Mouse (Mus musculus): ENCODE data around the gene Ube2c. TPM values are rescaled to one million over a fixed set of nuclear protein-coding genes. Genes with fewer than 3 reads are reported as not detected.
A peak's percentile ranks its signal among the peaks of the same experiment; 100 is the strongest.
"Not testable (repeated sequence)": the region's sequence is repeated elsewhere in the genome, so short reads cannot be mapped to it uniquely, and the experiment has no call there.

Ube2c gene
- total and polyA plus RNA-seq, 3 experiments: 2.5 to 9.1 (median 5.2) TPM

DNA sequence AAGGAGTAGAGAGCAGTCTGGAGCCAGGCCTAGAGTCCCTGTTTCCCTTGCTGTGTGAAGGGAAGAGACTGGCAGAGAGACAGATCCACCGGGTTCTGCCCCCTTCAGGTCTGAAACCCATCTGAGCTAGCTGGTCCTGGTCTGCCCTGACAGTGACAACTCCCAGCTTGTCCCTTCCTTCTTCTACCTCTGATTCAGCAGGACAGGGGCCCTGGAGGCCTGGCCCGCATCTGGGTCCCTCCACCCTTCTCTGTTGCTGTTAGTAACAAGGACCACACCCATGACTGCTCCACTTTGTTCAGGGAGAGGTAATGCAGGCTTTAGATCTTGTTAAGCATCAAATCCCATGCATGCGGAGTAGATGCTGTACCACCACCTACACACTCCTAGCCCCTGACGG, 18.7 kb downstream of the Ube2c start:
- DNase-seq: no peak

DNA sequence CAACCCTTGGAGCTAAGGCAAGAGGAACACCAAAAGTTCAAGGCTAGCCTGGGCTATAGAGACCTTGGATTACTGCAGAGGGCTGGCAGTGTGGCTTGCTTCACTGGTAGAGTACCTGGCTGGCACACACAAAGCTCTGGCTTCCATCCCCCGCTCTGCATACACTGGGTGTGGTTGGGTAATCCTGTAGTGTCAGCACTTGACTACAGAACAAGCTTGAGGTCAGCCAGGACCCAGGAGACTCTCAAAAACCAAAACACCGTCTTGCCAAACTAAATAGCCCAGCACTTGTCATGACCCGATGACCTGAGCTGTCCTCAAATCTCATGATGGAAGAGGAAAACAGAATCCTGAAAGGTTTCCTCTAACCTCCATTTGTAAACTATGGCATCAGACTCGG, 20.8 kb downstream of the Ube2c start:
- peak; percentile 60 for DNase-seq

- no peak for DNase-seq
Measured at GRCm38 (mm10) chr2:164791841-164792261, 22.2 kb downstream of the Ube2c start.

GRCm38 (mm10) chr2:164792400-164793190, 22.9 kb downstream of the Ube2c start:
- DNase-seq: peak; percentile 72

DNA sequence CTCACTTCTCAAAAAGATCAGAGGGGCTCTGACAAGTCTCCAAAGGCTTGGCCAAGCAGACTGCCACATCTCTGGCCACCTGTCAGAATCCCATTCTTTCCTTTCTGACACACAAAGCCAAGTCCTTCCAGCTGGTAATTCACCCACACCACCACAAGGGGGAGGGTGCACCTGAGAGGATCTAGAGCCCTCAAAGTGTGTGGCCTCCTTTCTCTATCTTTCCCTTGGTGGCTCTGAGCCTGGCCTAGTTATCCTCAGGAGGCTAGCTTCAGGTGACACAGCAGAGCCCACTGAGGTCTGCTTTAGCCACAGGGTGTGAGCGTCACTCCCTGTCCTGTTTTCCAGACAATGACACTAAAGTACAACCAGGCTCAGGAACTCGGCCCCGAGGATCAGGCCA, 23.5 kb downstream of the Ube2c start:
- DNase-seq: peak; percentile 73

GRCm38 (mm10) chr2:164793772-164794171, 24.1 kb downstream of the Ube2c start:
- no peak for DNase-seq

DNA sequence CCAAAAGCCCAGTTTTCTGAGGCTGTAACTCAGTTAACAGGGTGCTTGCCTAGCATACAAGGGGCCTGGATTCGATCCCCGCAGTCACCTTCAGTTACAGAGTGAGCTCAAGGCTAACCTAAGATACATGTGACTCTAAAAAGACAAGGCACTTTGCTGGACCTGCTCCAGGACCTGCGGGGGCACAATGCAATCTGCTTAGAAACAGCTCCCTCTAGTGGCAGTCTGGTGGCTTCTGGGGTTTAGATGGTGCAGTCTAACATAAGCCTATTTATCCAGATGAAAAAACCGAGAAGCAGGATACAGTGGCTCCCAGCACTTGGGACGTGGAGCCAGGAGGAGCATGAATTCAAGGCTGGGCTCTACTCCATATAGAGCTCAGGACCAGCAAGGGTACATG, 24.6 kb downstream of the Ube2c start:
- peak; percentile 91 for DNase-seq

- DNase-seq: peak; percentile 63
Measured at GRCm38 (mm10) chr2:164795868-164796267, 26.2 kb downstream of the Ube2c start.

DNA sequence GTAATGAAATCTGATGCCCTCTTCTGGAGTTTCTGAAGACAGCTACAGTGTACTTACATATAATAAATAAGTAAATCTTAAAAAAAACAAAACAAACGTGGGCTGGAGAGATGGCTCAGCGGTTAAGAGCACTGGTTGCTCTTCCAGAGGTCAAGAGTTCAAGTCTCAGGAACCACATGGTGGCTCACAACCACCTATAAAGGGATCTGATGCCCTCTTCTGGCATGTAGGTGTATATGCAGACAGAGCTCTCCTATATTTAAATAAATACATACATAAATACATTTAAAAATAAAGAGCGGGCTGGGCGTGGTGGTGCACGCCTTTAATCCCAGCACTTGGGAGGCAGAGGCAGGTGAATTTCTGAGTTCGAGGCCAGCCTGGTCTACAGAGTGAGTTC, 28.9 kb downstream of the Ube2c start:
- DNase-seq: not testable (repeated sequence)

DNA sequence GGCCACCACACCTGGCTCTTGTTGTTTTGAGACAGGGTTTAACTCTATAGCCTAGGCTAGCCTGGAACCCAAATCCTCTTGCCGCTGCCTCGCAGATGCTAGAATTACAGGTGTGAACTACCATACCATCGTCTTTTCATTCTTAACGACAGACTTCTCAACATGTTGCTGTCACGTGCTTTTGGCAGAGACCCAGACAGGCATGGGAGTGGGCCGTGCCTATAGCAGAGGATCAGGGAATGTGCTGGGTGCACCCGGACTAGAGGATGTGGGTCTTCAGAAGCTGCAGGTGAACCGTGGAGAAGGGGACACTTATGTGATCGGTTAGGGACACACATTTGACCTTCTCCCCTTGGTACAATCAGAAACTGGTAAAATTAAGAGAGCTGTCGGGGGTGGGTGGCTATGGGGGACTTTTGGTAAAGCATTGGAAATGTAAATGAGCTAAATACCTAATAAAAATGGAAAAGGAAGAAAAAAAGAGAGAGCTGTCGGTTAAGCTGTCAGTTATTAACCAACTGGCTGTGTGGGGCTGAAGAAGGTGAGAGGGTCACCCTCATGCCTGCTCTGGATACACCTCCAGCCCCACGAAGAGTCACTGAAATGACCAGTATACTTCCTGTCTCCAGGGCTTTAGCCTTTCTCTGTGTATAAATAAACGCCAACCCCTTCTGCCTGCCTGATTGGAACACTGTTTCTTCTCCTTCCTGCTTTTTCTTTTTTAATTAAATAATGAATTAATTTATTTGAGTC, 30.7 kb downstream of the Ube2c start:
- DNase-seq: no peak

GRCm38 (mm10) chr2:164803201-164803920, 33.7 kb downstream of the Ube2c start:
- no peak for DNase-seq

- no peak for DNase-seq
Measured at GRCm38 (mm10) chr2:164803921-164804313, 34.2 kb downstream of the Ube2c start.

DNA sequence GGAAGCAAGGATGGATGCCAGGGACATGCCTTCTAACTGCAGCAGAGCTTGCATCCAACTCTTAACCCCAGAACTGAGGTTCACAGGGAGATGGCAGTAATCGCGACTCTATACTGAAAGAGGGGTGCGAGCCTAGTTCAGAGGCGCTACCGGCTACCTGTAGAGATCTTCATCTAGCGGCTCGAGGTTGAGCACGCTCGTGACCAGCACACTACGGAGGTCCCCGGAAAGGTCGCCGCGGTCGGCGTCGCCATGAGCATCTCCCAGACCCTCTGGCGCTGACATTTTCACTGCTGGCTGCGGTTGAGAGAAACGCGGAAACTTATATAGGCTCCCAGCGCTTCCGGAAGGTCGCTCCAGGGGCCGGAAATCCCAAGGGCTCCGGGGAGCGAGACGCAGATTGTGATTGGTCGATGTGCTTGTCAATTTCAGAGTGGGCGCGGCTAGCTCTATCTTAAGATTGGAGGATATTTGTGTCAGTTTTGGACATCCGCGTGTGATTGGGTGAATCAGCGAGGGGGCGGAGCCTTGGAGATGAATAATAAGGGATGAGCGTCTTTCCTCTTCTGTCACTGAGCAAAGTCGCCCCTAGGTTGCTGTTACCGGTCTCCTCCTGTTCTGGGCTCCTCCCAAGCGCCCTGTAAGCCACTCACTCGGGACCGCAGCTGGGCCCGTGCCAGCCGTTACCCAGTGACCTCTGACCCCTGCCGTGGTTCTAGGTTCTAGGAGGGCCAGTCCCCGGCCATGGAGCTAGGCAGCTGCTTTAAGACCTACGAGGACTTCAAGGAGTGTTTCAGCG, 35.0 kb downstream of the Ube2c start, which contains the start of the genes Acot8 and Zswim3:
Acot8 (minus strand) TSS at position 350 of the 799 bp plus-strand sequence.
Zswim3 (plus strand) TSS at position 566 of the 799 bp plus-strand sequence.
- peak; percentile 98 for DNase-seq

- no peak for DNase-seq
Measured at GRCm38 (mm10) chr2:164805332-164805718, 35.6 kb downstream of the Ube2c start.

DNA sequence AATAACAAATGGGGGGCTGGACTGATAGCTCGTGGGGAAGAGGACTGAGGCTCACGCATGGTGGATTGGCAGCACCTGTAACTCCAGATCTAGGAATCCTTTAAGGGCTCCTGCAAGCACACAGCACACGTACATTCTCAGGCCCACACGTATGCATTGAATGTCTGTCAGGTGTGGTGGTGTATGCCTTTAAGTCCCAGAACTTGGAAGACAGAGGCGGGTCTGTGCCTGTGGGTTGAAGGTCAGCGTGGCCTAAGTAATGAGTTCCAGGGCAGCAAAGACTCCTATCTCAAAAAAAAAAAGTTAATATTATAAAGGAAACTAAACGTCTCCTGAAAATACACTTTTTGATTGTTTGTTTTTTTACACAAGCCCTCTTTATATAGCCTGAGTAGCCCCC, 36.9 kb downstream of the Ube2c start:
- no peak for DNase-seq

- DNase-seq: no peak
Measured at GRCm38 (mm10) chr2:164813557-164813956, 43.9 kb downstream of the Ube2c start.

GRCm38 (mm10) chr2:164815348-164815747, 45.6 kb downstream of the Ube2c start:
- no peak for DNase-seq

DNA sequence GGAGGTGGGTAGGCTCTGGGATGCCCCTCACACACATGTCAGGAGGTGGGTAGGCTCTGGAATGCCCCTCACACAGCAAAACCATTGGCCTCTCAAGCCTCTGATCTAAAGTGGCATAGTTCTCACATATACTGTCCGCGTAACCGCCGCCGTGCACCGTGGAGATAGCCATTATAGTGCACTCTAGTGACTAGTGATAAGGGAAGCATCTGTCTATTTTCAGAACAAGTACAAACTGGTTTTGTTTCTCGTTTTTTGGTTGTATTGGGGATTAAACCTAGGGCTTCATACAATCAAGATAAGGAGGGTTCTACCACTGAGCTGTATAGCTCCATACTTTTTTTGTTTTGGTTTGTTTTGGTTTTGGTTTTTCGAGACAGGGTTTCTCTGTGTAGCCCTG, 46.1 kb downstream of the Ube2c start:
- no peak for DNase-seq

GRCm38 (mm10) chr2:164817206-164817605, 47.5 kb downstream of the Ube2c start:
- DNase-seq: no peak

GRCm38 (mm10) chr2:164817703-164818102, 48.0 kb downstream of the Ube2c start:
- DNase-seq: no peak

DNA sequence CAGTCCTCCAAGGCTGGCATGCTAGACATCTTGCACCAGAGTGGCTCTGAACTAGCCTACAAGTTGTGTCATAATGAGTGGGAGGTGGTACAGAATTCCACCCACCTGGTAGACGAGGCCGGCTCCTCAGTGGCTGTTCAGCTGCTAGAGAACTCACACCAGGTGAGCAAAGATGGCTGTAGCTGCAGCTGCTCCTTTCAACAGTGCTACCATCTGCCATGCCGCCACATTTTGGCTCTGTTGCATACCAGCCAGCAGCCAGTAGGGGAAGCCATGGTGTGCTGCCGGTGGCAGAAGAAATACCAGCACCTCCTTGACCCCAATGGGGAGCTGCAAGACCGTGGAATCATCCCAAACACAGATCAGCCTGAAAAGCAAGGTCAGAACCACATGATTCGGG, 51.4 kb downstream of the Ube2c start:
- no peak for DNase-seq
